Mouse (Mus musculus) ES-E14 (cell line): ENCODE measurements around the gene Gcnt1. TPM values are rescaled to one million over a fixed set of nuclear protein-coding genes. Genes with fewer than 3 reads are reported as not detected.

Experiments
- DNase-seq: peaks from one replicate; pipeline ENCODE4 v3.0.0-alpha.2; 2013; ENCODE audit warnings: low read depth, low spot score
- H3K27ac ChIP-seq: 2 replicates; pipeline ENCODE4 v1.5.1; 2012; ENCODE audit warnings: low read depth, mild to moderate bottlenecking, low read length, moderate library complexity, mixed read lengths; ENCODE audit not compliant: poor library complexity, insufficient read depth, severe bottlenecking
- H3K36me3 ChIP-seq: 2 replicates; pipeline ENCODE4 v1.6.1; 2012; ENCODE audit warnings: mild to moderate bottlenecking, low read length, moderate library complexity, mixed read lengths; ENCODE audit not compliant: control insufficient read depth, poor library complexity, insufficient read depth, severe bottlenecking
- H3K4me1 ChIP-seq, 2 experiments: fragments of 150-350 bp in 1 of 2; sonication (generic) in 1 of 2; 2 replicates each; pipeline ENCODE4 v1.6.1; 2012; ENCODE audit warnings: low read length in 2 of 2, mild to moderate bottlenecking in 1 of 2, mixed read lengths in 1 of 2; ENCODE audit not compliant: control insufficient read depth in 2 of 2, insufficient read depth in 2 of 2, poor library complexity in 1 of 2
- H3K4me3 ChIP-seq, 2 experiments: fragments of 150-350 bp in 1 of 2; sonication (generic) in 1 of 2; 2 replicates each; pipeline ENCODE4 v1.5.1; 2012; ENCODE audit warnings: low read length in 2 of 2, low read depth in 1 of 2, mild to moderate bottlenecking in 1 of 2, mixed read lengths in 1 of 2; ENCODE audit not compliant: insufficient read depth in 1 of 2, poor library complexity in 1 of 2, severe bottlenecking in 1 of 2
- H3K9ac ChIP-seq: 2 replicates; pipeline ENCODE4 v1.6.1; 2012; ENCODE audit warnings: low read depth, mild to moderate bottlenecking, low read length, mixed read lengths; ENCODE audit not compliant: poor library complexity, insufficient read depth, severe bottlenecking
- H3K9me3 ChIP-seq: fragments of 150-350 bp; sonication (generic); 2 replicates; pipeline ENCODE4 v1.6.1; 2012; ENCODE audit warnings: low read depth, mild to moderate bottlenecking, low read length; ENCODE audit not compliant: control insufficient read depth, insufficient read depth
- CHD2 ChIP-seq: IDR thresholded peaks from 2 replicates; pipeline ENCODE4 v1.6.1; 2014; ENCODE audit warnings: mild to moderate bottlenecking, low read depth, low read length, inconsistent platforms
- HCFC1 ChIP-seq: IDR thresholded peaks from 2 replicates; pipeline ENCODE4 v1.6.1; 2012; ENCODE audit warnings: low read length, inconsistent platforms, borderline replicate concordance; ENCODE audit not compliant: insufficient read depth
- MAFK ChIP-seq: IDR thresholded peaks from 2 replicates; pipeline ENCODE4 v1.6.1; 2014; ENCODE audit warnings: mild to moderate bottlenecking, low read depth, low read length, inconsistent platforms; ENCODE audit not compliant: insufficient read depth
- ZC3H11A ChIP-seq: IDR thresholded peaks from 2 replicates; pipeline ENCODE4 v1.6.1; 2012; ENCODE audit warnings: low read depth, mild to moderate bottlenecking, inconsistent platforms, low read length, borderline replicate concordance
- ZNF384 ChIP-seq: IDR thresholded peaks from 2 replicates; pipeline ENCODE4 v1.6.1; 2012; ENCODE audit warnings: low read depth, low read length, inconsistent platforms
- in situ Hi-C, 2 experiments: fragments of 600-800 bp; cut with MboI; formaldehyde crosslinking; loops; one replicate each; pipeline ENCODE4 v1.15.1; 2025; ENCODE audit warnings: low sequenced_read_pairs in 2 of 2, inconsistent platforms in 1 of 2; ENCODE audit not compliant: unreplicated experiment in 2 of 2
- total RNA-seq: library from RNA; depleted of rRNA; stranded (reverse); fragments of 300-350 nt; gene quantifications from 2 replicates; pipeline ENCODE4 v1.2.3, GENCODE M21; 2012

The Gcnt1 gene
- total RNA-seq, 1 experiment: 24.1 TPM

DNA sequence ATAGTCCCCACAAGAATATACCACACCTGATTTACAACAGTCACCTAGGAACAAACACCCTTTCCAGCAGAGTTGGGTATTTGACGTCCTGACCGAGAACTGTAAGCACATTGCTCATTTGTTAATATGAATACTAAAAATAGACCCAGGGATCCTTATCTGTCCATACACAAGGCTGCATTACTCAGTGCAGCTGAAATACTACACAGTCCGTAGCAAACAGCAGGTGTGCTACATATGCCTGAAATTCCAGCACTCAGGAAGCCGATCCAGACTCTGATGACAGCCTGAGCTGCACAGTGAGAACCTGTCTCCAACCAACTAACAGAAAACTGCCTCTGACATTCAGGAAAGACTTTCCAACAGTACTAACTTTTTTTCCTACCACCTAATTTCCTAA lies 17.8 kb downstream of the Gcnt1 start:
- TF ChIP-seq MAFK (no peak), ZNF384 (no peak), CHD2 (no peak), ZC3H11A (no peak), HCFC1 (no peak)
- no peaks in the 10 kb centered on the region for H3K36me3 ChIP-seq
- H3K9ac ChIP-seq: no peak overlapping the region
- DNase-seq: no peak
- no peak overlapping the region for H3K4me3 ChIP-seq
- no peaks in the 10 kb centered on the region for H3K9me3 ChIP-seq
- in situ Hi-C loops: no loop called here
- no peak overlapping the region for H3K27ac ChIP-seq
- H3K4me1 ChIP-seq: peaks cover 2 to 8% of the 10 kb centered on the region in 2 experiments; a peak in 1 of 4 replicates

DNA sequence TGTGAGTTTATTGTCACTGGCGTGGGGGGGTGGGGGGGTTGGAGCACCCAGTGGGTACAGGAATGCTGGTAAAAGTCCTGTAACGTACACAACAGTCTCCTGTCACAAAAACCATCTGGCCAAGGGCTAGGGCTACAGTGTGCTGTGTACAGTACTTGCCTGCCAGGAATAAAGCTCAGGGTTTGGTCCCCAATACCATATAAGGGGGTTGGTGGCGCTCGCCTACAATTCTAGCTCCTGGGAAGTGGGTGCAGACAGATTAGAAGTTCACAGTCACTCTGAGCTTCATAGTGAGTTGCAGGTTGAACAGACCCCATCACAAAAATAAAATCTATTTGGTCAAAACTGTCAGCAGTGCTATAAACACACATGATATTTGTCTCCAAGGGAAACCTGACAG lies 18.3 kb downstream of the Gcnt1 start:
- H3K9ac ChIP-seq: no peak overlapping the region
- in situ Hi-C loops: no loop called here
- no peaks in the 10 kb centered on the region for H3K36me3 ChIP-seq
- no peak overlapping the region for H3K4me3 ChIP-seq
- no peaks in the 10 kb centered on the region for H3K9me3 ChIP-seq
- H3K4me1 ChIP-seq: peaks cover 2 to 8% of the 10 kb centered on the region in 2 experiments; a peak in 1 of 4 replicates
- DNase-seq: no peak
- H3K27ac ChIP-seq: no peak overlapping the region
- TF ChIP-seq MAFK (no peak), ZC3H11A (no peak), ZNF384 (no peak), HCFC1 (no peak), CHD2 (no peak)

GRCm38 (mm10) chr19:17353727-17354126 lies 18.9 kb downstream of the Gcnt1 start:
- no peak overlapping the region for H3K4me3 ChIP-seq
- H3K36me3 ChIP-seq: no peaks in the 10 kb centered on the region
- DNase-seq: no peak
- no peak overlapping the region for H3K9ac ChIP-seq
- H3K9me3 ChIP-seq: no peaks in the 10 kb centered on the region
- TF ChIP-seq HCFC1: no peak
- no peak for TF ChIP-seq ZC3H11A
- no peak for TF ChIP-seq MAFK
- no peak for TF ChIP-seq ZNF384
- no peak for TF ChIP-seq CHD2
- H3K4me1 ChIP-seq: peaks cover 2 to 8% of the 10 kb centered on the region in 2 experiments; a peak in 1 of 4 replicates
- no peak overlapping the region for H3K27ac ChIP-seq
- in situ Hi-C loops: no loop called here

GRCm38 (mm10) chr19:17347852-17348251 lies 24.8 kb downstream of the Gcnt1 start:
- TF ChIP-seq HCFC1 (no peak), ZC3H11A (no peak), MAFK (no peak), CHD2 (no peak), ZNF384 (no peak)
- Histone ChIP-seq H3K27ac (no peak overlapping the region), H3K9ac (no peak overlapping the region), H3K4me1 (peaks cover 0 to 10% of the 10 kb centered on the region in 2 experiments; a peak in 2 of 4 replicates), H3K9me3 (no peaks in the 10 kb centered on the region), H3K4me3 (no peak overlapping the region), H3K36me3 (no peaks in the 10 kb centered on the region)
- DNase-seq: no peak
- in situ Hi-C loops: no loop called here
